Mouse (Mus musculus): ENCODE results near the gene Gpr101. TPM values are rescaled to one million over a fixed set of nuclear protein-coding genes. Genes with fewer than 3 reads are reported as not detected.

Gpr101 gene
- not detected in 2 replicates for polyA plus RNA-seq (2012; rRNA removed)

- DNase-seq (ENCODE audit: low read depth, low spot score) = no peak
- WGBS = 19% methylated on average over 25 of the region's 28 CpGs
These were observed at the start of gene Gpr101 for GRCm38 (mm10) chrX:57503634-57504033. Gene Gpr101, minus strand, starts transcription at chrX:57503757.

- no peak for DNase-seq (ENCODE audit: low read depth, low spot score)
- 43% methylated on average over 28 of the region's 28 CpGs for WGBS
These were observed 17.8 kb upstream of the Gpr101 start for GRCm38 (mm10) chrX:57521117-57522095.

GRCm38 (mm10) chrX:57506247-57506646 is 2.7 kb upstream of the Gpr101 start:
- DNase-seq (ENCODE audit: low read depth, low spot score) = no peak
- 76% methylated on average over 1 of the region's 1 CpGs for WGBS

Other genes starting within 250 kb of the Gpr101 start
- gene Arhgef6, start 165.0 kb downstream of the Gpr101 start, polyA plus RNA-seq (2012; rRNA removed) = 4.9 and 6.7 TPM in 2 replicates
- gene Rbmx, start 110.7 kb downstream of the Gpr101 start, polyA plus RNA-seq (2012; rRNA removed) = 10.0 and 12.5 TPM in 2 replicates
- gene Gm364, start 94.6 kb downstream of the Gpr101 start, polyA plus RNA-seq (2012; rRNA removed) = not detected in 2 replicates

All from large intestine, adult 2 months (tissue).